Mouse (Mus musculus): ENCODE measurements around the gene Tmem255a.

The Tmem255a gene

GRCm38 (mm10) chrX:38165315-38165714 is 86.9 kb downstream of the Tmem255a start:
- DNase-seq: no peak

- DNase-seq: no peak
These were observed 93.1 kb downstream of the Tmem255a start for GRCm38 (mm10) chrX:38159097-38159496.

Measured in thymus, adult 18-20 months (tissue).